Mouse (Mus musculus): ENCODE data around the gene Pate2. TPM values are rescaled to one million over a fixed set of nuclear protein-coding genes. Genes with fewer than 3 reads are reported as not detected.

Gene Pate2
- total and polyA plus RNA-seq, 2 experiments from 2014 or later, result 0.30 TPM; not detected in 1

- TF ChIP-seq CTCF (IDR thresholded peaks at IDR 0.05; ENCODE audit: low read depth), result no peak
- no peak for TF ChIP-seq EP300 (IDR thresholded peaks at IDR 0.05; ENCODE audit: low read depth)
- Histone ChIP-seq H3K4me2 (ENCODE audit: low read depth, low read length) (peak within 1 kb of the TSS; percentile 100), H3K9me3 (replicated peaks; ENCODE audit: control insufficient read depth, low read length) (no peaks in the 10 kb centered on the region), H3K9ac (replicated peaks; ENCODE audit: low read depth, low read length) (peak within 1 kb of the TSS; percentile 45), H3K4me1 (ENCODE audit: control insufficient read depth, insufficient read depth) (peaks cover 9% of the 10 kb centered on the region), H3K4me3 (ENCODE audit: low read depth, low read length) (peak within 1 kb of the TSS; percentile 63), H3K27ac (ENCODE audit: low read depth) (peak within 1 kb of the TSS; percentile 5; the same call in 1 of the 2 replicates), H3K27me3 (ENCODE audit: control insufficient read depth, insufficient read depth, low read length) (peaks cover 20% of the 10 kb centered on the region), H3K36me3 (replicated peaks; ENCODE audit: control insufficient read depth, insufficient read depth, low read length) (peaks cover 12% of the 10 kb centered on the region; the same call in 1 of the 2 replicates)
- ATAC-seq (ENCODE audit: insufficient read depth, low read depth) (peak; percentile 47), DNase-seq (ENCODE audit: low spot score) (no peak)
- under 1% methylated on average over 45 of the region's 59 CpGs for WGBS
These were observed 11.7 kb upstream of the Pate2 start, which contains the start of the genes Ddx25 and Pus3 for GRCm38 (mm10) chr9:35558257-35559008. Gene Ddx25 (minus strand): TSS chr9:35558528. Gene Pus3 (plus strand): TSS chr9:35558595.

- no peaks in the 10 kb centered on the region for H3K9me3 ChIP-seq (replicated peaks; ENCODE audit: control insufficient read depth, low read length)
- peaks cover 20% of the 10 kb centered on the region for H3K27me3 ChIP-seq (ENCODE audit: control insufficient read depth, insufficient read depth, low read length)
- TF ChIP-seq EP300 (IDR thresholded peaks at IDR 0.05; ENCODE audit: low read depth) (no peak), CTCF (IDR thresholded peaks at IDR 0.05; ENCODE audit: low read depth) (no peak)
- H3K4me1 ChIP-seq (ENCODE audit: control insufficient read depth, insufficient read depth), result peaks cover 9% of the 10 kb centered on the region
- H3K4me2 ChIP-seq (ENCODE audit: low read depth, low read length), result peak overlapping the region; percentile 100
- H3K36me3 ChIP-seq (replicated peaks; ENCODE audit: control insufficient read depth, insufficient read depth, low read length), result peaks cover 12% of the 10 kb centered on the region; the same call in 1 of the 2 replicates
- ATAC-seq (ENCODE audit: insufficient read depth, low read depth) (peak; percentile 79; the same call in 1 of the 2 replicates), DNase-seq (ENCODE audit: low spot score) (peak; percentile 79)
- peak overlapping the region; percentile 45 for H3K9ac ChIP-seq (replicated peaks; ENCODE audit: low read depth, low read length)
- 2% methylated on average over 31 of the region's 31 CpGs for WGBS
- H3K27ac ChIP-seq (ENCODE audit: low read depth), result peak overlapping the region; percentile 5; the same call in 1 of the 2 replicates
- H3K4me3 ChIP-seq (ENCODE audit: low read depth, low read length), result peak overlapping the region; percentile 63
These were observed 10.8 kb upstream of the Pate2 start for GRCm38 (mm10) chr9:35559009-35559890.

- H3K4me2 ChIP-seq (ENCODE audit: low read depth, low read length), result no peak overlapping the region
- DNase-seq (ENCODE audit: low spot score), result no peak
- peaks cover 27% of the 10 kb centered on the region for H3K36me3 ChIP-seq (replicated peaks; ENCODE audit: control insufficient read depth, insufficient read depth, low read length)
- peaks cover 17% of the 10 kb centered on the region for H3K4me1 ChIP-seq (ENCODE audit: control insufficient read depth, insufficient read depth)
- 93% methylated on average over 11 of the region's 11 CpGs for WGBS
- H3K27me3 ChIP-seq (ENCODE audit: control insufficient read depth, insufficient read depth, low read length), result peaks cover 20% of the 10 kb centered on the region
- H3K27ac ChIP-seq (ENCODE audit: low read depth), result no peak overlapping the region
- no peak for TF ChIP-seq CTCF (IDR thresholded peaks at IDR 0.05; ENCODE audit: low read depth)
- no peak for TF ChIP-seq EP300 (IDR thresholded peaks at IDR 0.05; ENCODE audit: low read depth)
- H3K9me3 ChIP-seq (replicated peaks; ENCODE audit: control insufficient read depth, low read length), result no peaks in the 10 kb centered on the region
- no peak overlapping the region for H3K9ac ChIP-seq (replicated peaks; ENCODE audit: low read depth, low read length)
- ATAC-seq (ENCODE audit: insufficient read depth, low read depth), result no peak
- no peak overlapping the region for H3K4me3 ChIP-seq (ENCODE audit: low read depth, low read length)
These were observed 9.0 kb upstream of the Pate2 start for GRCm38 (mm10) chr9:35561076-35561475.

GRCm38 (mm10) chr9:35561583-35561982 lies 8.5 kb upstream of the Pate2 start:
- H3K4me3 ChIP-seq (ENCODE audit: low read depth, low read length), result no peak overlapping the region
- H3K36me3 ChIP-seq (replicated peaks; ENCODE audit: control insufficient read depth, insufficient read depth, low read length), result peaks cover 32% of the 10 kb centered on the region
- H3K9me3 ChIP-seq (replicated peaks; ENCODE audit: control insufficient read depth, low read length), result no peaks in the 10 kb centered on the region
- no peak overlapping the region for H3K4me2 ChIP-seq (ENCODE audit: low read depth, low read length)
- no peak overlapping the region for H3K9ac ChIP-seq (replicated peaks; ENCODE audit: low read depth, low read length)
- H3K27ac ChIP-seq (ENCODE audit: low read depth), result no peak overlapping the region
- 82% methylated on average over 6 of the region's 6 CpGs for WGBS
- peaks cover 20% of the 10 kb centered on the region for H3K27me3 ChIP-seq (ENCODE audit: control insufficient read depth, insufficient read depth, low read length)
- DNase-seq (ENCODE audit: low spot score) (no peak), ATAC-seq (ENCODE audit: insufficient read depth, low read depth) (no peak)
- H3K4me1 ChIP-seq (ENCODE audit: control insufficient read depth, insufficient read depth), result peaks cover 17% of the 10 kb centered on the region
- no peak for TF ChIP-seq EP300 (IDR thresholded peaks at IDR 0.05; ENCODE audit: low read depth)
- no peak for TF ChIP-seq CTCF (IDR thresholded peaks at IDR 0.05; ENCODE audit: low read depth)

GRCm38 (mm10) chr9:35564536-35565240 lies 5.4 kb upstream of the Pate2 start:
- Histone ChIP-seq H3K4me2 (ENCODE audit: low read depth, low read length) (peak overlapping the region; percentile 52), H3K27ac (ENCODE audit: low read depth) (peak overlapping the region; percentile 78), H3K4me1 (ENCODE audit: control insufficient read depth, insufficient read depth) (peaks cover 18% of the 10 kb centered on the region; the same call in 1 of the 2 replicates), H3K4me3 (ENCODE audit: low read depth, low read length) (peak overlapping the region; percentile 18; the same call in 1 of the 2 replicates), H3K36me3 (replicated peaks; ENCODE audit: control insufficient read depth, insufficient read depth, low read length) (peaks cover 48% of the 10 kb centered on the region), H3K9me3 (replicated peaks; ENCODE audit: control insufficient read depth, low read length) (no peaks in the 10 kb centered on the region), H3K27me3 (ENCODE audit: control insufficient read depth, insufficient read depth, low read length) (no peaks in the 10 kb centered on the region), H3K9ac (replicated peaks; ENCODE audit: low read depth, low read length) (no peak overlapping the region; the same call in 1 of the 2 replicates)
- ATAC-seq (ENCODE audit: insufficient read depth, low read depth) (no peak), DNase-seq (ENCODE audit: low spot score) (peak; percentile 47)
- TF ChIP-seq EP300 (IDR thresholded peaks at IDR 0.05; ENCODE audit: low read depth) (no peak), CTCF (IDR thresholded peaks at IDR 0.05; ENCODE audit: low read depth) (no peak)
- 30% methylated on average over 5 of the region's 5 CpGs for WGBS

Data from heart, postnatal 0 days (tissue).